ENCODE assay signal across 7 mouse cellular contexts in the genomic region with DNA sequence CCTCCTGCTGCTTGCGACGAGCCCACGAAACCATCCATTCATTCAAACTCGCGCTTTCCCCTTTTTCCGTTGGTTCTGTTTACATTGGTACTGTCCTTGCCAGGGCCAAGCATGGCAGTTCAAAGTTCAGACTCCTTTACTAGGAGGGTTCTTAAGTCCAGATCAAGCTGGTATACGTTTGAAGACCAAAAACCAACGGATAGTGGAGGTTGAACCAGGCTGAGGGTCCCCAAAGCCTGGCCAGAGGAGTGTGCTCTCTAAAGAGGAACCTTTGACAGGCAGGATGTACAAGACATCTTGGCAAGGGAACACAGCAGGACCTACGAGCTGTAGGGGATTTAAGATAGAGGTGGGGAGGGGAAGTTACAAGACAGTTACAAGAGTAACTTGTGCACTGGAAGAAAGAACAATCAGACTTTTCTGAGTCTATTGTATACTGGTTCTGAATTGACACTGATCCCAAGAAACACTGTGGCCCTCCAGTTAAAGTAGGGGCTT. TPM values are rescaled to one million over a fixed set of nuclear protein-coding genes. Genes with fewer than 3 reads are reported as not detected.
DNase-seq lines count a peak whose midpoint lies in the region; ATAC-seq and TF ChIP-seq lines count a peak whose summit lies in the region.

No protein-coding gene starts in this region.

- peak; percentile 21 for ATAC-seq in forebrain, embryonic 15.5 days (replicated peaks)
- ATAC-seq in liver, embryonic 16.5 days (ENCODE audit: low read depth), result no peak

- peak overlapping the region; percentile 70 for H3K9ac ChIP-seq in forebrain, embryonic 15.5 days (replicated peaks)
- no peak overlapping the region for H3K9ac ChIP-seq in liver, embryonic 16.5 days (ENCODE audit: low read depth, low read length)

- peak overlapping the region; percentile 86 for H3K4me2 ChIP-seq in forebrain, embryonic 15.5 days (replicated peaks)
- H3K4me2 ChIP-seq in liver, embryonic 16.5 days (ENCODE audit: low read depth, low read length), result peak overlapping the region; percentile 63

- H3K36me3 ChIP-seq in testis, adult 2 months (ENCODE audit: control insufficient read depth, insufficient read depth, low read length), result no peaks in the 10 kb centered on the region
- H3K36me3 ChIP-seq in forebrain, embryonic 15.5 days, result no peaks in the 10 kb centered on the region
- H3K36me3 ChIP-seq in liver, embryonic 16.5 days (ENCODE audit: control insufficient read depth, insufficient read depth), result no peaks in the 10 kb centered on the region

- 3% methylated on average over 9 of the region's 9 CpGs for WGBS in forebrain, embryonic 15.5 days
- WGBS in liver, embryonic 16.5 days (ENCODE audit: insufficient replicate concordance), result 2% methylated on average over 9 of the region's 9 CpGs

- peak overlapping the region; percentile 85 for H3K4me3 ChIP-seq in testis, adult 2 months (ENCODE audit: control insufficient read depth, low read depth, low read length)
- peak overlapping the region; percentile 63 for H3K4me3 ChIP-seq in forebrain, embryonic 15.5 days
- H3K4me3 ChIP-seq in liver, embryonic 16.5 days (ENCODE audit: low read depth, low read length), result peak overlapping the region; percentile 55

- no peak for TF ChIP-seq CTCF in testis, adult 2 months (IDR thresholded peaks at IDR 0.05; ENCODE audit: control insufficient read depth, insufficient read depth, insufficient replicate concordance, low read depth, low read length)

- no peak overlapping the region for H3K27ac ChIP-seq in testis, adult 2 months (ENCODE audit: control insufficient read depth, insufficient read depth, low read depth, low read length)
- peak overlapping the region; percentile 64 for H3K27ac ChIP-seq in forebrain, embryonic 15.5 days (replicated peaks)
- no peak overlapping the region for H3K27ac ChIP-seq in liver, embryonic 16.5 days (ENCODE audit: low read length)

- no peak for DNase-seq in testis, postnatal 14 days (ENCODE audit: low spot score)
- no peak for DNase-seq in frontal cortex, postnatal 10 days (ENCODE audit: low spot score in 2 of 2)
- no peak for DNase-seq in cerebellum, adult 11 months
- DNase-seq in thymus, postnatal 14 days, result no peak

- H3K27me3 ChIP-seq in testis, adult 2 months (ENCODE audit: control insufficient read depth, insufficient read depth, low read length), result no peaks in the 10 kb centered on the region
- no peaks in the 10 kb centered on the region for H3K27me3 ChIP-seq in forebrain, embryonic 15.5 days
- H3K27me3 ChIP-seq in liver, embryonic 16.5 days (ENCODE audit: control insufficient read depth, insufficient read depth, low read depth, low read length), result peaks cover 51% of the 10 kb centered on the region

- TF ChIP-seq POLR2A in testis, adult 2 months (IDR thresholded peaks at IDR 0.05; ENCODE audit: control insufficient read depth, low read depth, low read length), result no peak

- peaks cover 23% of the 10 kb centered on the region for H3K4me1 ChIP-seq in testis, adult 2 months (ENCODE audit: control insufficient read depth, insufficient read depth, low read length)
- H3K4me1 ChIP-seq in forebrain, embryonic 15.5 days, result peaks cover 44% of the 10 kb centered on the region
- H3K4me1 ChIP-seq in liver, embryonic 16.5 days (ENCODE audit: control insufficient read depth, low read depth, low read length), result no peaks in the 10 kb centered on the region; the same call in 1 of the 2 replicates

- no peaks in the 10 kb centered on the region for H3K9me3 ChIP-seq in forebrain, embryonic 15.5 days
- H3K9me3 ChIP-seq in liver, embryonic 16.5 days (replicated peaks; ENCODE audit: control insufficient read depth, low read length), result no peaks in the 10 kb centered on the region

RNA-seq across cellular contexts. Expression of gene Inava, which starts 0.6 kb away (rescaled TPM):
- 23.3 and 28.7 TPM in 2 replicates for polyA plus RNA-seq in testis, adult 2 months (2012; rRNA removed)
- 4.4 and 6.6 TPM in 2 replicates for polyA plus RNA-seq in forebrain, embryonic 15.5 days (2015; fragmentation: Nextera tagmentation; extraction: Ambion mirVana)
- 0.07 and 0.44 TPM in 2 replicates for polyA plus RNA-seq in liver, embryonic 16.5 days (2015; fragmentation: Nextera tagmentation; extraction: Ambion mirVana)

RNA-seq across cellular contexts. Expression of gene Mroh3, which starts 22.0 kb away (rescaled TPM):
- 11.9 and 13.3 TPM in 2 replicates for polyA plus RNA-seq in testis, adult 2 months (2012; rRNA removed)
- polyA plus RNA-seq in forebrain, embryonic 15.5 days (2015; fragmentation: Nextera tagmentation; extraction: Ambion mirVana), result not detected in 2 replicates
- polyA plus RNA-seq in liver, embryonic 16.5 days (2015; fragmentation: Nextera tagmentation; extraction: Ambion mirVana), result not detected in 2 replicates

RNA-seq across cellular contexts. Expression of gene Gpr25, which starts 26.0 kb away (rescaled TPM):
- polyA plus RNA-seq in testis, adult 2 months (2012; rRNA removed), result 0.57 and 0.58 TPM in 2 replicates
- polyA plus RNA-seq in forebrain, embryonic 15.5 days (2015; fragmentation: Nextera tagmentation; extraction: Ambion mirVana), result 0.34 and 0.41 TPM in 2 replicates
- polyA plus RNA-seq in liver, embryonic 16.5 days (2015; fragmentation: Nextera tagmentation; extraction: Ambion mirVana), result not detected in 2 replicates

Comparison
In these comparisons a context has a peak if more than half of its experiments do, and no peak if none do; other contexts are left out.
1. RNA of gene Mroh3, which starts 22.0 kb away (polyA plus RNA-seq): 11.9 to 13.3 TPM in testis, adult 2 months; not detected in forebrain, embryonic 15.5 days and not detected in liver, embryonic 16.5 days; every median in the first group is over 10 times any median in the second.
2. Peak in every context shown above with its lines, with median percentiles within 50 percentile points of each other: H3K4me3 ChIP-seq.